Mouse (Mus musculus): ENCODE measurements around the gene Pik3ap1. TPM values are rescaled to one million over a fixed set of nuclear protein-coding genes. Genes with fewer than 3 reads are reported as not detected.

Gene Pik3ap1
- polyA plus RNA-seq, 1 experiment from 2014 or later, result 0.97 TPM

DNA sequence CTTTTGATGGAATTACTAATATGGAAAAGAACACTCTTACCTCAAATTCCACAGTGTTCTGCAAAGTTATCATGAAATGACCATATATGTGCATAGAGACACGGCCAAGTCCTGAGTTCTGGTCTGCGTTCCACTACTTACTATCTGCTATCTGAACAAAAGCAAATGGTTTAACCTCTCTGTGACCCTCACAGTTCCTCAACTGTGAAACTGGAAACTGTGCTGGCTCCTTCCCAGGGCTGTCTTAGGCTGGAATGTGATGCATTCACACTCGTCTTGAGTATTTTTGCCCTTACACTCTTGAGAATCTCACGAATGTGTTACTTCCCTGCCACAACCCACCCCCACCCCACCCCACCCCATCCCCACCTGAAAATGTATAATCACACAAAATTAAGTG, 135.9 kb downstream of the Pik3ap1 start:
- Histone ChIP-seq H3K36me3 (peaks cover 37% of the 10 kb centered on the region), H3K27ac (no peak overlapping the region; the same call in 1 of the 2 replicates), H3K4me3 (replicated peaks) (no peak overlapping the region), H3K27me3 (no peaks in the 10 kb centered on the region), H3K9me3 (no peaks in the 10 kb centered on the region), H3K4me1 (replicated peaks) (no peaks in the 10 kb centered on the region), H3K4me2 (no peak overlapping the region), H3K9ac (replicated peaks) (no peak overlapping the region)
- 76% methylated on average over 4 of the region's 4 CpGs for WGBS
- ATAC-seq (ENCODE audit: insufficient number of reproducible peaks, insufficient read depth, low FRiP score, low TSS enrichment, low read depth), result no peak

DNA sequence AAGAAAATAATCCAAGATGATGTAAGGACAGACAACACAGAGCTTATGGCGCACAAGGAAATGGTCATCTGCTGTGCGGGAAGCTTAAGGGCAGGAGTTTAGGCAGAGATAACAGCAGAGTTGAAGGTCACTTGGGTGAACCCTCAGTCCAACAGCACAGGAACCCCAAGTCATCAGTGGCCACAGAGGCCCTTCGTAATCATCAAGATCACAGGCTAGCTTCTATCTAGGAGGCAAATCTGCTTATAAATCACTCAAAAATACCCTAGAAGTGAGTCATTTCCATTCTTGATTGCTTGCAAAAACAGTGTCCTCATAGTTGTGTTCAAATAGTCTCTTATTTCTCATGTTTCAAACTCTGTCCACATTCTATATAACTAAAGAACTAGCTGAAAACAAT, 136.6 kb downstream of the Pik3ap1 start:
- Histone ChIP-seq H3K36me3 (peaks cover 38% of the 10 kb centered on the region), H3K4me1 (replicated peaks) (no peaks in the 10 kb centered on the region)
- WGBS, result 93% methylated on average over 3 of the region's 3 CpGs

GRCm38 (mm10) chr19:41246271-41246670, 138.6 kb downstream of the Pik3ap1 start:
- Histone ChIP-seq H3K36me3 (peaks cover 53% of the 10 kb centered on the region), H3K9ac (replicated peaks) (no peak overlapping the region), H3K4me1 (replicated peaks) (no peaks in the 10 kb centered on the region), H3K9me3 (no peaks in the 10 kb centered on the region), H3K27me3 (no peaks in the 10 kb centered on the region), H3K4me2 (no peak overlapping the region), H3K4me3 (replicated peaks) (no peak overlapping the region), H3K27ac (no peak overlapping the region)
- no peak for ATAC-seq (ENCODE audit: insufficient number of reproducible peaks, insufficient read depth, low FRiP score, low TSS enrichment, low read depth)
- 84% methylated on average over 4 of the region's 4 CpGs for WGBS

More for the DNA sequence above, 136.6 kb downstream of the Pik3ap1 start:
- no peaks in the 10 kb centered on the region for H3K27me3 ChIP-seq
- H3K4me2 ChIP-seq, result no peak overlapping the region
- no peak overlapping the region for H3K9ac ChIP-seq (replicated peaks)
- no peak overlapping the region for H3K27ac ChIP-seq
- no peak for ATAC-seq (ENCODE audit: insufficient number of reproducible peaks, insufficient read depth, low FRiP score, low TSS enrichment, low read depth)
- no peak overlapping the region for H3K4me3 ChIP-seq (replicated peaks)
- H3K9me3 ChIP-seq, result no peaks in the 10 kb centered on the region

DNA sequence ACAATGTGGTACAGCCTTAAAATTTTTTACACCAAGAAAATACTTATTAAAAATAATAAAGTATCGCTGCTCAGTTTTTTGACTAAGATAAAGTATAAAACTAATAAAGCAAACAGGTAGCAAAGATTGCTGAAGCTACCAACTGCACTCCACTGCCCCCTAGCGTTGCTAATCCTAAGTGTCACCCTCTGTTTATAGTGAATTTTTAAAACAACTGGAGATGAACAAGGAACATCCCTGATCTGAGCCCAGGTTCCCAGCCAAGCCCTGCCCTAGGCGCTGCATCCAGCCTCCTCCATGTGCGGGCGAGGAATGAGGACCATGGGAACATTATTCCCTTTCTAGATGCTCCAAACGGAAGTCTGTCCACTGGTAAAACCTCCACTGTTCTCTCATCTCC, 140.3 kb downstream of the Pik3ap1 start:
- no peak overlapping the region for H3K9ac ChIP-seq (replicated peaks)
- H3K4me3 ChIP-seq (replicated peaks), result no peak overlapping the region
- no peaks in the 10 kb centered on the region for H3K4me1 ChIP-seq (replicated peaks)
- 68% methylated on average over 6 of the region's 6 CpGs for WGBS
- no peaks in the 10 kb centered on the region for H3K9me3 ChIP-seq
- no peaks in the 10 kb centered on the region for H3K27me3 ChIP-seq
- H3K36me3 ChIP-seq, result peaks cover 67% of the 10 kb centered on the region
- H3K4me2 ChIP-seq, result no peak overlapping the region
- H3K27ac ChIP-seq, result no peak overlapping the region
- no peak for ATAC-seq (ENCODE audit: insufficient number of reproducible peaks, insufficient read depth, low FRiP score, low TSS enrichment, low read depth)

DNA sequence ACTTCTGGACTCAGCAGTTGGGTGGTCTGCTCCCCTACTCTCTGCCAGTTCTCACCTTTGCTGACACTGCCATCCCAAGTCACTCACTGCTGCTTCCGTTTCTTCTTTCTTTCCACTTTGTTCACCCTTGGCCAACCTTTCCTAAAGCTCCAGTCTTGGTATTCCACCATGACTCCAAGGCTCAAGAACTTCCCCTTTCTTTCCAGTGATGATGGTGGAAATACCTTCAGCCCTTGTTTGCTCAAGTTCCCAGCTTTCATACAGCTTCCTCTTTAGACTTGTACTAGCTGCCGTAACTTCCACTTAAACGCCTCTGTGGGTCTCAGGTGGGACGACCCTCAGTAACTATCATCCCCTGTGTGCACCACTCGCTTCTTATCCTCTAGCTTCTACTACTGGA, 142.9 kb downstream of the Pik3ap1 start:
- peaks cover 73% of the 10 kb centered on the region for H3K36me3 ChIP-seq

GRCm38 (mm10) chr19:41233698-41234097, 151.2 kb downstream of the Pik3ap1 start:
- Histone ChIP-seq H3K27ac (no peak overlapping the region), H3K36me3 (peaks cover 86% of the 10 kb centered on the region), H3K4me3 (replicated peaks) (no peak overlapping the region), H3K9me3 (no peaks in the 10 kb centered on the region), H3K9ac (replicated peaks) (no peak overlapping the region), H3K4me1 (replicated peaks) (no peaks in the 10 kb centered on the region), H3K27me3 (no peaks in the 10 kb centered on the region), H3K4me2 (no peak overlapping the region)
- 86% methylated on average over 4 of the region's 4 CpGs for WGBS
- no peak for ATAC-seq (ENCODE audit: insufficient number of reproducible peaks, insufficient read depth, low FRiP score, low TSS enrichment, low read depth)

More for the DNA sequence above, 142.9 kb downstream of the Pik3ap1 start:
- no peak overlapping the region for H3K4me3 ChIP-seq (replicated peaks)
- no peaks in the 10 kb centered on the region for H3K4me1 ChIP-seq (replicated peaks)
- H3K9ac ChIP-seq (replicated peaks), result no peak overlapping the region
- ATAC-seq (ENCODE audit: insufficient number of reproducible peaks, insufficient read depth, low FRiP score, low TSS enrichment, low read depth), result no peak
- 90% methylated on average over 5 of the region's 5 CpGs for whole genome bisulfite sequencing
- H3K27ac ChIP-seq, result no peak overlapping the region
- H3K4me2 ChIP-seq, result no peak overlapping the region
- H3K27me3 ChIP-seq, result no peaks in the 10 kb centered on the region
- no peaks in the 10 kb centered on the region for H3K9me3 ChIP-seq

Other genes with a start within 250 kb of the Pik3ap1 start
- gene Tll2, start 178.3 kb downstream of the Pik3ap1 start, polyA plus RNA-seq (2016; fragmentation: Nextera tagmentation; extraction: Ambion mirVana), result 0.28 and 0.36 TPM in 2 replicates
- gene Tm9sf3, start 121.1 kb downstream of the Pik3ap1 start, polyA plus RNA-seq (2016; fragmentation: Nextera tagmentation; extraction: Ambion mirVana), result 141 and 158 TPM in 2 replicates
- gene Lcor, start 97.5 kb upstream of the Pik3ap1 start, polyA plus RNA-seq (2016; fragmentation: Nextera tagmentation; extraction: Ambion mirVana), result 9.8 and 10.4 TPM in 2 replicates
- gene Gm340, start 197.3 kb upstream of the Pik3ap1 start, polyA plus RNA-seq (2016; fragmentation: Nextera tagmentation; extraction: Ambion mirVana), result 2.5 TPM in 2 replicates

All from limb, embryonic 12.5 days (tissue).